Mouse (Mus musculus) forebrain, embryonic 14.5 days (tissue): ENCODE measurements around the gene Fkbp2. TPM values are rescaled to one million over a fixed set of nuclear protein-coding genes. Genes with fewer than 3 reads are reported as not detected.
A peak's percentile ranks its signal among the peaks of the same experiment; 100 is the strongest.
"Not testable (repeated sequence)": the region's sequence is repeated elsewhere in the genome, so short reads cannot be mapped to it uniquely, and the experiment has no call there.

Experiments
- ATAC-seq: fragments of 200-750 bp; cut with Nextera tagmentation; 2 replicates; pipeline ENCODE4 v1.8.0; 2017; ENCODE audit warnings: mild to moderate bottlenecking, moderate library complexity
- DNase-seq: peaks from one replicate; pipeline ENCODE4 v3.0.0-alpha.2; 2015; ENCODE audit warnings: low spot score
- H3K27ac ChIP-seq: fragments of 300-500 bp; sonication (generic); 2 replicates; pipeline ENCODE4 v1.5.1; 2014; ENCODE audit warnings: low read depth, mild to moderate bottlenecking, control low read depth, low read length, moderate library complexity
- H3K27me3 ChIP-seq: fragments of 300-500 bp; sonication (generic); replicated peaks from 2 replicates; pipeline ENCODE4 v1.6.1; 2014; ENCODE audit warnings: low read length, control low read depth, mixed read lengths; ENCODE audit not compliant: control insufficient read depth, insufficient read depth
- H3K36me3 ChIP-seq: fragments of 300-500 bp; sonication (generic); 2 replicates; pipeline ENCODE4 v1.6.1; 2014; ENCODE audit warnings: low read length, control low read depth; ENCODE audit not compliant: control insufficient read depth, insufficient read depth
- H3K4me1 ChIP-seq: fragments of 300-500 bp; sonication (generic); 2 replicates; pipeline ENCODE4 v1.6.1; 2014; ENCODE audit warnings: antibody characterized with exemption, low read length, control low read depth; ENCODE audit not compliant: control insufficient read depth, insufficient read depth
- H3K4me2 ChIP-seq: fragments of 300-500 bp; sonication (generic); 2 replicates; pipeline ENCODE4 v1.6.1; 2014; ENCODE audit warnings: mild to moderate bottlenecking, control low read depth, low read length
- H3K4me3 ChIP-seq: fragments of 300-500 bp; sonication (generic); 2 replicates; pipeline ENCODE4 v1.5.1; 2014; ENCODE audit warnings: low read depth, low read length, control low read depth
- H3K9ac ChIP-seq: fragments of 300-500 bp; sonication (generic); 2 replicates; pipeline ENCODE4 v1.6.1; 2014; ENCODE audit warnings: mild to moderate bottlenecking, low read length, control low read depth, moderate library complexity
- H3K9me3 ChIP-seq: fragments of 300-500 bp; sonication (generic); replicated peaks from 2 replicates; pipeline ENCODE4 v1.6.1; 2016; ENCODE audit warnings: low read length, control low read depth, mixed read lengths; ENCODE audit not compliant: control insufficient read depth
- WGBS: fragments of 180-500 bp; shearing (Covaris S2); extraction: QIAGEN DNeasy Blood & Tissue Kit; methylation state at CpG from one replicate; pipeline ENCODE4 v1.1.7; 2014; 5-methylcytosine and 5-hydroxymethylcytosine counted together
- polyA plus RNA-seq: library from polyadenylated mRNA; unstranded; fragments of >200 nt; fragmentation: Nextera tagmentation; extraction: Ambion mirVana; gene quantifications from 2 replicates; pipeline ENCODE4 v1.2.1, GENCODE M21; 2014

Fkbp2 gene
- polyA plus RNA-seq, 1 experiment from 2014 or later: 80.1 TPM

DNA sequence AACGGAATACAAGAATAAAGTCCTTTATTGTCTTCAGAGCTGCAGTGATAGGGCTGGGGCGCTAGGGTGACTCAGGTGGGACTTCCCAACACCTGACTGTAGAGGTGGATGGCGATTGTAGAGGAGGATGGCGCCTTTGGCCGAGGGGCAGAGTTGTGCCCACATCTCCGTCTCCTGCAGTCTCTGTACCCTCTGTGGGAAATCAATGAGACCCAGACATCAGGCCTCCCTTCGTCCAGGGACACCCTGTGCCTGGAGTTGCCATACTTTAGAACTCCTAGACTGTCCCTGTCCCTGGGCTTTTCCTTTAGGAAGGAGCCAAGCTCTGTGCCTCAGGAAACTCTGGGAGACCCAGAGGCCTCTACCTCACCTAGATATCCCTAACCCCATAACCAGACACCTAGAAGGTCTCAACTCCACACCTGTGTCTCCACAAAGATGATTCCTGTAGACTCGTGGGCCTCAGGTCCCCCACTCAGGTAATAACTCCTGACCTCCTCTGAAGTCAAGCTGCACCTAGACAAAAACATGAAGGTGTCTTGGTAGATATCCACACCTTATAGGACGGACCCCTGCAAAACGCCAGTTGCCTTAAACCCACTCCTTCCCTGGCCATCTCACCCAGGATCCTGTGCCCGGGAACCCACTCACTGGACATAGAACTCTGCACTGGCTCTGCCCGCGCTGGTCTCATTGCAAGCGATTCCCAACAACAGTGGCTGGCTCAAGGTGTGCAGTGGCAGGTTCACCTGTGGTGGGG, 12.9 kb upstream of the Fkbp2 start:
- no peak; the same call in 1 of the 2 replicates for ATAC-seq

DNA sequence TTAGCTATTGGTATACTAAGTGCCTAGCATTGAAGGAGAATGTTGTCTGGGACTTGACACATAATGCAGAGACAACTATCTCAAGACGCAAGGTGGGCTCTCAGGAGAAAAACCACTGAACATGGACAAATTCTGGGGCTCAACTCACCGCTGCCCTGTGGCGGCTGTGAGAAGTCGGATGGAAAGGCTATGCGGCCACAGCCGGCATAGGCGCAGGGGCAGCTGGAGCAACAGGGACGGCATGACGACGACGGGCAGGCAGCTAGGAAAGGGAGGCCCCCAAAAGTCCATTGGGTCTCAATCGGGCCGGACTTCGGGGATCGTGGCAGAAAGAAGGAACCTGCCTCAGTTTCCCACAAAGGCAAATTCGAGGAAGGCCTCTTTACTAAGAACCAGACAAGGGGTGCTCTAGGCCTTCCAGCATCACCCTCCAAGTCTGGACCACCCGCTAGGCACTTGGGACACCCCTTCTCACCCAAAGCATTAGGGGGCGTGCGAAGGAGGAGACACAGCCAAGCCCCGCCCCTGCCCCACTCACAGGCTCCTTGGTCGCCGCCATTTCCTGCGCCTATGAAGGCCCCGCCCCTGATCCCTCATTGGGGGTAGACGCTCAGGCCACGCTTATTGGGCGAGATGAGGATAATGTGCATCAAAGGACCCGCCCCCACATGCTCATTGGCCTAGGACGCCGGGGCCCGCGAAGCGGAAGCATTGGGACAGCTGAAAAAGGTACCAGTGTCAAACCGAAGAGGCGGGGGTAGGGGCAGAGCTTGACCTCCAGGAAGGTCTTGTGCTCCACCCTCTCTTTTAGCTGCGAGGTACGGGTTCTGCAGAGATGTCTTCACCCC, 11.9 kb upstream of the Fkbp2 start, which contains the start of gene Dnajc4:
TSS of gene Dnajc4 (minus strand) at position 562 of the 848 bp plus-strand sequence.
- DNase-seq (peak; percentile 99), ATAC-seq (peak; percentile 96)
- H3K9me3 ChIP-seq: no peaks in the 10 kb centered on the region
- H3K27ac ChIP-seq: peak within 1 kb of the TSS; percentile 16; the same call in 1 of the 2 replicates
- peaks cover 29% of the 10 kb centered on the region for H3K4me1 ChIP-seq
- H3K27me3 ChIP-seq: no peaks in the 10 kb centered on the region
- 3% methylated on average over 37 of the region's 37 CpGs for WGBS
- peak within 1 kb of the TSS; percentile 66 for H3K4me2 ChIP-seq
- no peaks in the 10 kb centered on the region for H3K36me3 ChIP-seq
- H3K4me3 ChIP-seq: peak within 1 kb of the TSS; percentile 45
- H3K9ac ChIP-seq: peak within 1 kb of the TSS; percentile 75

More for the DNA sequence above, 12.9 kb upstream of the Fkbp2 start:
- peaks cover 25% of the 10 kb centered on the region for H3K4me1 ChIP-seq
- DNase-seq: no peak
- H3K4me3 ChIP-seq: peak overlapping the region; percentile 45
- H3K27me3 ChIP-seq: no peaks in the 10 kb centered on the region
- H3K4me2 ChIP-seq: peak overlapping the region; percentile 66
- no peaks in the 10 kb centered on the region for H3K36me3 ChIP-seq
- H3K27ac ChIP-seq: peak overlapping the region; percentile 16; the same call in 1 of the 2 replicates
- no peaks in the 10 kb centered on the region for H3K9me3 ChIP-seq
- 57% methylated on average over 14 of the region's 14 CpGs for WGBS
- H3K9ac ChIP-seq: peak overlapping the region; percentile 75

DNA sequence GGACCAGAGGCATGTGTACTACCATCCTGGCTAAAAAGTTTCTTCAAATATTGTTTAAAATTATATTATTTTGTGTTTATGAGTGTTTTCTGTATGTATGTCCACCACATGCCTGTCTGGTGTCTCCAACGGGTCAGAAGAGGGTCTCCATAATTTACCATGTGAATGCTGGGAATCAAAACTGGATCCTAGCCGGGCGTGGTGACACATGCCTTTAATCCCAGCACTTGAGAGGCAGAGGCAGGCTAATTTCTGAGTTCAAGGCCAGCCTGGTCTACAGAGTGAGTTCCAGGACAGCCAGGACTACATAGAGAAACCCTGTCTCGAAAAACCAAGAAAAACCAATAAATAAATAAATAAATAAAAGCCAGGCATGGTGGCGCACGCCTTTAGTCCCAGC, 10.9 kb upstream of the Fkbp2 start:
- H3K36me3 ChIP-seq, H3K9me3 ChIP-seq, DNase-seq, H3K4me3 ChIP-seq, H3K27ac ChIP-seq, ATAC-seq, H3K27me3 ChIP-seq, H3K9ac ChIP-seq: not testable (repeated sequence)
- H3K4me2 ChIP-seq: peak overlapping the region; percentile 66; the same call in 1 of the 2 replicates
- H3K4me1 ChIP-seq: peaks cover 27% of the 10 kb centered on the region
- WGBS: 91% methylated on average over 6 of the region's 6 CpGs

DNA sequence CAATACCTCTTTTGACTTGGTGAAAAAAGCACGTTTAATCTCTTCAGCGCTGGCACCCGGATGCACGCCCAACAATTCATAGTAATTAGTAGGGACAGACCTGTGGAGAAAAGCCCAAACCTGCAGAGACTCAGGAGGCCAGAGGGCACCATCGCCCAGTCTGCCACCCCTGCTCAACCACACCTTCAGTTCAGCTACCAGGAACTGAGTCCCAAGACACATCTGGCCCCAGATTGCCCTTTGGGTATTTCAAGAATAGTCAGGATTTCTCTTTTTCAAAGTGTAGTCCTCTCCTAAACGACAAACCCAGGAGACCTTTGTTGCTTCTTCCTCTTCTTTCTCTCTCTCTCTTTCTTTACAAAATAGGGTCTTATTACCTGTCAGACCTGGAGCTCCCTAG, 10.4 kb upstream of the Fkbp2 start:
- Histone ChIP-seq H3K4me1 (peaks cover 30% of the 10 kb centered on the region), H3K4me3 (no peak overlapping the region), H3K27me3 (no peaks in the 10 kb centered on the region), H3K27ac (no peak overlapping the region), H3K9ac (no peak overlapping the region), H3K4me2 (no peak overlapping the region), H3K36me3 (no peaks in the 10 kb centered on the region), H3K9me3 (no peaks in the 10 kb centered on the region)
- WGBS: 85% methylated on average over 6 of the region's 6 CpGs
- ATAC-seq (no peak), DNase-seq (no peak)

DNA sequence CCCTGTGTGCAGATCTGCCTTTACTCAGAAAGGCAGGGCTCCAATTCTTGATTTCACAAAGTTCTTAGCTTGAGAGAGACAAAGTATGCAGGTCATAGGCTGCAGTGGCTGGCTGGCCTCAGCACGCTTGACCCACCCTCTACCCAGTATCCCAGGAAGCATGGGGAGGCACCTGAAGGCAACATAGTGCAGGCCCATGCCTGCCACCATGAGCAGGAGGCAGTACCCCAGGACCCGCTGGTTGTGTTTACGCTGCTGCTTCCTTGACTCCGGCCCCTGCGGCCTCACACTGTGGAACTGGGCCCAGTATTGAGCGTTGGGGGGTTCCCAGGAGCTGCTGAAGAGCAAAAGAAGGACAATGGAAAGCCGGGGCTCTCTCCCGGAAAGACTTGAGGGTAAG, 8.9 kb upstream of the Fkbp2 start:
- 88% methylated on average over 8 of the region's 8 CpGs for WGBS
- no peaks in the 10 kb centered on the region for H3K9me3 ChIP-seq
- H3K4me3 ChIP-seq: no peak overlapping the region
- H3K27ac ChIP-seq: no peak overlapping the region
- H3K4me1 ChIP-seq: peaks cover 24% of the 10 kb centered on the region
- 0 out of 2 replicates have a peak, but pooled peaks cover 9% of the 10 kb centered on the region for H3K36me3 ChIP-seq
- no peak overlapping the region for H3K9ac ChIP-seq
- ATAC-seq: no peak
- no peaks in the 10 kb centered on the region for H3K27me3 ChIP-seq
- no peak overlapping the region for H3K4me2 ChIP-seq
- DNase-seq: no peak

DNA sequence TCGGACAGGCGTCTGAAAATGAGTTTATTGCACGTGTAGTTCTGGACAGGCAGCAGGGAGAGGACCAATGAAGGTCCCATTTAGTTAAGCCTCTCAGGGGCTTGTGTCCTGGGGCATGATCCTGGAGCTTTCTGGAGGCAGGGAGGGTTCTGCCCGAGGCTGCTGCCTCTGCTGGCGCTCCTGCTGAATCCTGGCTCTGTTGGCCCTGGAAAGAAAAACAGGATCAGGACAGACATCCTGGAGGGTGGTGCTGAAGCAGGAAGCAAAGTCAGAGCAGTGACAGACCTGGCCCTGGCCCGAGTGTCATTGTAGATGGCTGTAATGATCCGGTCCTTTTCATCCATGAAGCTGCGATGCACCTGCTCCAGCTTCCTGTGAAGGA, 7.6 kb upstream of the Fkbp2 start:
- Histone ChIP-seq H3K9me3 (no peaks in the 10 kb centered on the region), H3K9ac (peak overlapping the region; percentile 89), H3K36me3 (0 out of 2 replicates have a peak, but pooled peaks cover 14% of the 10 kb centered on the region), H3K27me3 (no peaks in the 10 kb centered on the region), H3K4me1 (peaks cover 20% of the 10 kb centered on the region), H3K4me3 (peak overlapping the region; percentile 78), H3K4me2 (peak overlapping the region; percentile 86), H3K27ac (0 out of 2 replicates have a peak overlapping the region, but pooled peaks have one; percentile 75)
- no peak for DNase-seq
- 6% methylated on average over 8 of the region's 8 CpGs for WGBS
- no peak for ATAC-seq

DNA sequence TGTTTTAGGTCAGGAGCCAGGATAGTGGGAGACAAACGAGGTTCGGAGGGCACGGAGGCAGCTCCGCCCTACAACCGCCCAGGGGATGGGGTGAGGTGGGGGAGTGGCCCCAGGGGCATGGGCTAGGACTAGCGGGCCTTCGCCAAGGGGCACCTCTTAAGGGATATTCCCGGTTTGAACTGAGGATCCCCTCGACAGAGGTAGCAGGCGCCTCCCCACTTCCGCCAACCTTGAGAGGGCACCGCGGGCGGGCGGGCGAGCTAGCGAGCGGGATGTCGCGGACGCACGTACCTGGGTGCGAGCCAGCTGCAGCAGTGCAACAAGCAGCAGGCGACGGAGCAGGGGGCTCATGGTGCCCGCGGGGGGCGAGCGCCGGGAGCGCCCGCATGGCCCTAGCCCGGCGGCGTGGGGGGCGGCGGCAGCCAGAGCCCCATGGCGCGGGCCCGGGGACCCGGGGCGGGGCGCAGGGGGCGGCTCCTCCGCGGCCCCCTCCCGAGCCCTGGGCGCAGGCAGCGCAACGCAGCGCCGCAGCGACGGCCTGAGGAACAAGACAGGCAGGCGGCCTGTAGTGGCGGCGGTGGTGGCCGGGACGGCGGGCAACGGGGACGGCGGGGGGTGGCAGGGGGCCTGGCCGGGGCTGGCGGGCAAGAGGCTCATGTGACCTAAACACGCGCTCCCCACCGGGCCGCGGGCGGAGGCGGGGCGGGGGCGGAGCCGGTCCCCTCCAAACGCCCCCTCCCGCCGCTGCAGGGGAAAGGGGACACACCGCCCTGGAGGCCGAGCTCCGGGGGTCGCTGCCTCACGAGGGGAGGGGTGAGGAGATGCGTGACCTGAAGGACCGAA, 7.0 kb upstream of the Fkbp2 start, which contains the start of gene Vegfb:
TSS of gene Vegfb (minus strand) at position 591 of the 843 bp plus-strand sequence.
- DNase-seq (peak; percentile 71), ATAC-seq (peak; percentile 68)
- Histone ChIP-seq H3K27ac (peak within 1 kb of the TSS; percentile 75), H3K9me3 (no peaks in the 10 kb centered on the region), H3K4me3 (peak within 1 kb of the TSS; percentile 78), H3K9ac (peak within 1 kb of the TSS; percentile 89), H3K36me3 (peaks cover 17% of the 10 kb centered on the region), H3K27me3 (no peaks in the 10 kb centered on the region), H3K4me1 (peaks cover 19% of the 10 kb centered on the region), H3K4me2 (peak within 1 kb of the TSS; percentile 86)
- WGBS: 2% methylated on average over 65 of the region's 85 CpGs
